Mouse (Mus musculus) spleen, postnatal 4 days (tissue): ENCODE results near the gene B3gat3.
A peak's percentile ranks its signal among the peaks of the same experiment; 100 is the strongest.
"Not testable (repeated sequence)": the region's sequence is repeated elsewhere in the genome, so short reads cannot be mapped to it uniquely, and the experiment has no call there.

Experiments used
- DNase-seq, 2 experiments: peaks; one replicate each; pipeline ENCODE4 v3.0.0; 2022; ENCODE audit warnings: low spot score in 2 of 2

The B3gat3 gene

GRCm38 (mm10) chr19:8920073-8920736 is at the start of gene B3gat3:
TSS of gene B3gat3 (plus strand) at chr19:8920374.
- DNase-seq, result peak; percentile 89 to 92

GRCm38 (mm10) chr19:8870381-8870780 is 49.8 kb upstream of the B3gat3 start:
- DNase-seq, result not testable (repeated sequence)

GRCm38 (mm10) chr19:8870838-8871237 is 49.3 kb upstream of the B3gat3 start:
- no peak for DNase-seq

- DNase-seq, result peak; percentile 94 to 95
These were observed 48.6 kb upstream of the B3gat3 start, which contains the start of gene Ubxn1 for GRCm38 (mm10) chr19:8871267-8872186. TSS of gene Ubxn1 (plus strand) at chr19:8871496.

- peak in 1 of 2 experiments; percentile 60 for DNase-seq
These were observed 47.8 kb upstream of the B3gat3 start for GRCm38 (mm10) chr19:8872266-8872840.

GRCm38 (mm10) chr19:8875031-8875430 is 45.1 kb upstream of the B3gat3 start:
- no peak for DNase-seq

- DNase-seq, result peak; percentile 91 to 94
These were observed 39.7 kb upstream of the B3gat3 start, which contains the start of gene Uqcc3 for GRCm38 (mm10) chr19:8880311-8881033. TSS of gene Uqcc3 (minus strand) at chr19:8880923.

GRCm38 (mm10) chr19:8881034-8881392 is 39.2 kb upstream of the B3gat3 start:
- DNase-seq, result no peak

- no peak for DNase-seq
These were observed 36.6 kb upstream of the B3gat3 start, which contains the start of the genes Lbhd1 and Gm49403 for GRCm38 (mm10) chr19:8883616-8884015. TSS of gene Lbhd1 (plus strand) at chr19:8883732. TSS of gene Gm49403 (plus strand) at chr19:8883930.

GRCm38 (mm10) chr19:8886916-8887584 is 33.1 kb upstream of the B3gat3 start:
- DNase-seq, result no peak

- DNase-seq, result no peak
These were observed 32.4 kb upstream of the B3gat3 start for GRCm38 (mm10) chr19:8887585-8888463.

GRCm38 (mm10) chr19:8888511-8889385 is 31.4 kb upstream of the B3gat3 start, which contains the start of the genes 1810009A15Rik and Gm49416:
TSS of gene 1810009A15Rik (plus strand) at chr19:8888853.
TSS of gene Gm49416 (plus strand) at chr19:8888926.
- peak; percentile 96 to 97 for DNase-seq

GRCm38 (mm10) chr19:8892829-8893766 is 27.1 kb upstream of the B3gat3 start, which contains the start of gene Ints5:
TSS of gene Ints5 (plus strand) at chr19:8893005.
- DNase-seq, result peak; percentile 86 to 94

- no peak for DNase-seq
These were observed 24.7 kb upstream of the B3gat3 start for GRCm38 (mm10) chr19:8895397-8895960.

GRCm38 (mm10) chr19:8896231-8896630 is 23.9 kb upstream of the B3gat3 start:
- not testable (repeated sequence) for DNase-seq

- DNase-seq, result peak in 1 of 2 experiments; percentile 70
These were observed 22.8 kb upstream of the B3gat3 start for GRCm38 (mm10) chr19:8897211-8897864.
